Mouse (Mus musculus): Measurements from ENCODE around the gene Cenpa. TPM values are rescaled to one million over a fixed set of nuclear protein-coding genes. Genes with fewer than 3 reads are reported as not detected.
"Not testable (repeated sequence)": the region's sequence is repeated elsewhere in the genome, so short reads cannot be mapped to it uniquely, and the experiment has no call there.

Gene Cenpa
- total RNA-seq, 2 experiments from 2014 or later, result 16.7 to 17.2 TPM

DNA sequence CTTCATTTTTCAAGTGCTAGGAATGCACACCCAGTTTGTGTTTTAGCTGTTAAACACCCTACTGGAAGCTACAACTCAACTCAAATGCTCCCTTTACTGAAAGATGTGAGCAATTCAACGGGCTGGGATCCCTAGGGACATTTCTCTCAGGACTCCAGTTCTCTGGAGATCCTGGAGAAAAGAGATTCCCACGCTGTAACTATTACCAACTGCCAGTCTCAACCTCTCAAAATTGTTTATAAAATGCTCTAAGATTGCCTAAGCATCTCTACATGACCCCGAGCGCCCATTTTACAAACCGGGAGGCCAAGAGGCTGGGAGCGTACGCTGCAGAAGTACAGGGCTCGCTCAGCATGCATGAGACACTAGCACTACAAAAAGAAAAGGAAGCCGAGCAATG is 19.2 kb upstream of the Cenpa start:
- DNase-seq, result no peak

DNA sequence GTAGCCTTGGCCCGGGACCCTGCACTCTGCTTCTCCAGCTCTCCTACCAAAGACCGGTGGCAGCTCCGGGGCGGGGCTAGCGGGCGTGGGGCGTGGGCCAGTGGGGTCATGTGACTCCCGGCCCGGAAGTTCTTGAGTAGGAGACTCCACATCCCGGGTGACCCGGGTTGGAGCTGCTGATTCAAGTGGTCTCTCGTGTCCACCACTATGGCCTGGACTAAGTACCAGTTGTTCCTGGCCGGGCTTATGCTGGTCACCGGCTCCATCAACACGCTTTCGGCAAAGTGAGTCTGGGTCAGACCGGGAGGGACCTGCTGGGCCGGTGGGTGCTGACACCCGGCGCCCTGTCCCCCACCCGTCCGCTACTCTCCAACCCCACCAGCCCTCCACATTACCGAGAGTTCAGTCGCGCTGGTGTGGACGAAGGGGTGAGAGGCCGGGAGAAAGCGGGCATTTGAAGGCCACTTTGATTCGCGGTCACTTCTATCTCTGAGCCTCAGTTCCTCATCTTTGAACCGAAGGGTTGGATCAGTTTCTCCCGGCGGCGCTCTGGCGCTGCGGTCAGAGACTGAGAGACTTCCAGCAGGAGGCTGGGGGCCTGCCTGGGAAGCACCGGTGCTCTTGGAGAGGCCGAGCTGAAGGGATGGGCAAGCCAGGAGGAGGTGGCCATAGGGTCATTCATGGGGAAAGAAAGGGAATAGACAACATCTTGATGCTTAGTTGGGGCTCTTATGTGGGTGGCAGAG is 18.6 kb upstream of the Cenpa start, which contains the start of gene Slc35f6:
TSS of gene Slc35f6 (plus strand) at position 119 of the 746 bp plus-strand sequence.
- peak; percentile 94 for DNase-seq

DNA sequence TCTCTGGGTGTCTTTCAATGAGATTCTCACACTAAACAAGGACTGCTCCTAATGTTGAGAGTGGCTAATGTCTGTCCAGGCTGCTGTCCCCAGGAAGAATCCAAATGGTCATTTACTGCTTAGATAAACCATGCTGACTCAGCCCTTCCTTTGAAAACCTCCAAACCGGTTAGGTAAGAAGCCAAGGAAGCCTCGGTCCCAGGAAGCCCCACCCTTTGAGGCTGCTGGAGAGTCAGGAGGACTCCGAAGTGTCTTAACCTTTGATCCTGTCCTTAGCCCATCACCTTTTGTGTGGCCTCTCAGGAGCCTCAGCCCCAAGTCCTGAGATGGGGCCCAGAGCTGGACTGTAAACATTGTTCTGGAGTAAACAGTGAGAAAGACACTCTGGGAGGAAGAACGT is 17.0 kb upstream of the Cenpa start:
- DNase-seq, result no peak

DNA sequence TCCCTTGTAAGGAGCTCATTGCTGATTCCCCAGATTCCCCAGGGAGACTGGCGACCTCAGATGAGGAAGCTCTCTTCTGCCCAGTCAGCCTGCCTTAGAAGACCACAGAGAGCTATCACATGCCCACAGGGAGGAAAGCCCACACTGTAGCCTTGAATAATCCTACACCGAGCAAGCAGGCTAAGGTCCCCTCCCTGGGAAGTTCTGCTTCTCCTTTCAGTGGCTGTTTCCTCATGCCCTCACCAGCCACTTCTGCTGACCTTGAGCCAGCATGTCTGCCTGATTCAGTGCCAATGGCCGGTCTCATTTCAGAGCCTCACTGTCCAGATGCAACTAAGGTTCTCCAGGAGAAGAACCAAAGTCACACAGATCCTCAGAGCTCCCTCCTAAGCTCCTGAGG is 15.8 kb upstream of the Cenpa start:
- DNase-seq, result no peak

DNA sequence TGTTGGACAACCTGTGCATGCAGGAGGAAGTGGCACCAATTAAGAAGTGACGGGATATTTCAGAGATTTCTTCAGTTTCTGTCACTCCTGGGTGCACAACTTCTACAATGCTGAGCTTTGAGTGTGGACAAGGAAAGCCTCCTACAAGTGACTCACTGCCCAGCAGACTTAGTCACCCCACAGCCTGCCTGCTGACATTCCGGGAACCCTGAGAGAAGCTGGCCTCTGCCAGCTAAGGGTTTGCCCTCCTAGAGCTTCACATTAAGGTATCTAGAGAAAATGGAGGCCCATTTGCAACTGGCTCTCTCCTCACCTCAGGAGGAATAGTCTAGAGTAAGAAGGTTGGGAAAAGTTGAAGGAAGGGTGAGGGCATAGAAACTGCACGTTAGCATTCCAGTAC is 15.0 kb upstream of the Cenpa start:
- no peak for DNase-seq

DNA sequence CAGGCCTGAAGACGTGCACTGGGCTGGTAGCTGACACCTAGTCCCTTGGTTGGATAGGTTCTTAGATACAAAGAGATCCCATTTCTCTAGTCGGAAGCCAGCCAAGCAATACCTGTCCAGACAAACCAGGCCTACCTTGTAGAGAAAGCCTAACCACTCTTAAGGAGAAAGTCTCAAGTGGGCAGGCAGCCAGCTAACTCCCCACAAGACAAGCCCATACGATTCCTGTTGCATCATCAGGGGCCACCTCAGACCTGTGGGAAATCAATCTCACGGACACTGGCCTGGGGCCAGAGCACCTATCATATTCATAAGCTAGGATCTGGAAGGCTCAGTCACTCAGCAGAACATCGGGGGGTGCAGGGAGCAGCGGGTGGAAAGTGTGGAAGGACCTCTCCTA is 13.3 kb upstream of the Cenpa start:
- no peak for DNase-seq

DNA sequence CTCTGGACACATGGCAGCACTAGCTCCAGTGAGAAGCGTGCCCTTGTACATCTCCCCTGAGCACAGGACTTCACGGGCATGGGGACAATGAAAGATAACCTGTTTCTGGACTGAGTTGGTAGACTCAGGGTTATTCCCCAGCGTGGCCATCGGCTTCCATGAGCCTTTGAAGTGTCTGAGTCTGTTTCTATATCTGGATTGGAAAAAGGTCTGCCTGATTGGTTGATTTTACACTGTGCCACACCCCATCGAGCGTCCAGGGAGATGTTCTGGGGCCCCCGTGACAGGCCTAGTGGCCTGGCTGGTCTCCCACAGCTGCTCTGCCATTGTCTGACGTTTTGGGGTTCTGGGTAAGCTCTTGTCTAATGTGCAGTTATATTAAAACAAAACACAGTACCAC is 11.5 kb upstream of the Cenpa start:
- DNase-seq, result no peak

DNA sequence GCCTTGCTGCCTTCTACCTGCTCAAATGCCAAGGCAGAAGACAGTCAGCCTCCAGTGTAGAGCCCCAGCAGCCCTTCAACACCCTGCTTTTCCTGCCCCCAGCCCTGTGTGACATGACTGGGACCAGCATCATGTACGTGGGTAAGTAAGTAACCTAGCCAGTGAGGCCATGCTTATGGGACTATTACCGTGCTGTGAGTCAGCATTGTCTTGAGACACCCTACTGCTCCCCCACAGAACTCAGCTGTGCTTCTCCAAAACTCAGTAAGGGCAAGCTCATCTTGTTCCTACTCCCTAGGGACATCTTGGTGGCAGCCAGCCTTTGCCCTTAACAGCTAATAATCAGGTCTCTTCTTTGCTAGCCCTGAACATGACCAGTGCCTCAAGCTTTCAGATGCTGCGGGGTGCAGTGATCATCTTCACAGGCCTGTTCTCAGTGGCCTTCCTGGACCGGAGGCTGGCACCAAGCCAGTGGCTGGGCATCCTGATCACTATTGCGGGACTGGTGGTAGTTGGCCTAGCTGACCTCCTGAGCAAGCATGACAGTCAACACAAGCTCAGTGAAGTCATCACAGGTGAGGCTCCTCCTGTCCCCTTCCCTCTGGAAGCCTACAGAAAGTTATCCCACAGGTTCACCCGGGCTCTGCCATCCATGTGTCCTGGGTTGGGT is 10.9 kb upstream of the Cenpa start:
- DNase-seq, result no peak

DNA sequence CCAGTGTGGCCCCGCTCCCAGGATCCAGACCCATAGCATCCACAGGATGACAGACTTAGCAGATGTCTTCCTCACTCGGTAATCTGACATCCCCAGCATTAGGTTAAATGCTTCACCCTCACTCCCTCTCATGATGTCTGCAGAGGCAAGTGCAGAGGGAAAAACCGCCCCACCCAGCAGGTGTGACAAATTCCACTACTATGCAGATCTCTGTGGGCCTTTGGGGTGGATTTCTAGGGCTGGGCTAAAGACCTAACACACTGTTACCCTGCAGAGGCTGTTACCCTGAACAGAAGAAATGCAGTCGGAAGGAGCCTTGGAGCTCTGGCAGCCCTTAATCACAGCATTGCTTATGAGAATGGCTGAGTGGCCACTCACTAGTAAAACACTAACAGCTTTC is 7.5 kb upstream of the Cenpa start:
- no peak for DNase-seq

DNA sequence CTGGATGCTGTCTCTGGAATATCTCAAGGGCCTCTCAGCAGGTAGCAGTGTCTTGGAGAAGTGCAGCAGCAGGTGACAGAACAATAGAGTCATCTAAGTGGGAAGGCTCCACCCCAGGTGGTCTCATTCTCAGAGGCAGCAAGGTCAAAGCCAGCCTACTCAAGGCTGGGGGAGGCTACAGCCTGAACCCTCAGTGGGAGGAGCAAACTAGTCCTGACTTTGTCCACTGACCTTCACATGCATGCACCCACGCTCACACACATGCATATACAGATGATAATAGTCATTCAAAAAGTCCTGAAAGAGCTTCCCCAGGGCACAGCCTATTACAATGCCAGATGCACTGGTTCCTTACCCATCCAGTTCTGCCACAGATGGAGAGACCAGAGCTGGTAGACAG is 6.3 kb upstream of the Cenpa start:
- no peak for DNase-seq

DNA sequence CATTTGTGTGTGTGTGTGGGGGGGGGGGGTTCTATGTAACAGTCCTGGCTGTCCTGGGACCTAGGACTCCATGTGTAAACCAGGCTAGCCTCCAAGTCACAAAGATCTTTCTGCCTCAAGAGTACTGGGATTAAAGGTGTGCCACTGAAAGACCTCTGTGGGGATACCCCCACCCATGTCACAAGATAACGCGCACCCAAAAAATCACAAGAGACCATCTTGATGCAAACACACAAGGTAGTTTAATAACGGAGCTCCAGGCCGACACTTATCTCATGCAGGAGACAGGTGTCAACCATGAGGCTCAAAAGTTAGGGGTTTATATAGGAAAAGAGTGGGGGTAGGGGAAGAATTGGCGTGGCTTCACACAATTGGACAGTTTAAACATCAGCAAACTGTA is 5.8 kb upstream of the Cenpa start:
- no peak for DNase-seq

DNA sequence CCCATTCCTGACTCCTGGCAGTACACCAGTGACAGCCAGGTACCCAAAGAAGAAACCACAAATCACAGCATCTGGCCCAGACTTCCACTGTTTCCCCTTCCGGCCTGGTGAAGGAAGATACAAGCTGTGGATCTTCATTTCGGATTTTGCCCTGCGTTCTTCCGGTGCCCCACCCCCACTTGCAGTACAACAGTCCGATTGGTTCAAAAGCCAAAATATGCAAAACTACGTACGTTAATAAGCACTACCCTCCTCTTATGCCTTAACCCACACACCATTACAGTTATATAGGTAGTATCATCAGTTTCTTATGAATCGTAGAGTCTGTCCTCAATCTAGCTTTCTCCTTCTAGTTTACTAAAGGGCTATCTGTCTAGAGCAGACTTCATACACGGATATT is 1.2 kb upstream of the Cenpa start:
- DNase-seq, result no peak

DNA sequence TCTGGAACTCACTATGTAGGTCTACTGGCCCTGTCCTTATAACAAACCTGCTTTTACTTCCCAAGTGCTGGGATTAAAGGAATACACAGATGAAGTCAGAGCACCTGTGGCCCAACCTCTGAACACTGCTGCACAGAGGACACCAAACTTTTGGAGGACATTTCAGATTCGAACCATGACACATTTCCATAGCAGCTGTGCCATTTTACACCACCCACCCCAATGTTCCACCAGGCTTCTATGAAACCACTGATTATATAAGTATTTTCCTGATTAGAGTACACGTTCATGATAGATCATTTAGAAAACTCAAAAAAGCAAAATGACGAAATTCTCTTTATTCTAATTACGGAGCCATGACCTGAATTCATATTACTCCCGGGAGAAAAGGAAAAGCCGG is 609 bp upstream of the Cenpa start:
- no peak for DNase-seq

DNA sequence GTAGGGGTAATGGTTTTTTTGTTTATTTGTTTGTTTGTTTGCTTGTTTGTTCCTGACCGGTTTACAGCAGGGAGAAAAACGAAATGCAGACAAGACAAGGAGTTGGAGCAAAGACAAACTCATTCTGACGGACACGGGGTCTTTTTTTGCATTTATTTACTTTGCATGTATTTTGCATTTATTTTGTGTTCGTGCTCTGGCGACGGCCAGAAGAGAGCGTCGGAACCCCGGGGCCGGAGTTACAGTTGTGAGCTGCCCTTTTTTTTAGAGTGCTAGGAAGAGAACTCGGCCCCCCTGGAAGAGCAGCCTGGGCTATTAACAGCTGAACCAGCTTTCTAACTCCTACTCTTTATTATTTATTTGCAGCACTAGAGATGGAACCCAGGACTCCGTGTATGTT is 638 bp downstream of the Cenpa start:
- no peak for DNase-seq

DNA sequence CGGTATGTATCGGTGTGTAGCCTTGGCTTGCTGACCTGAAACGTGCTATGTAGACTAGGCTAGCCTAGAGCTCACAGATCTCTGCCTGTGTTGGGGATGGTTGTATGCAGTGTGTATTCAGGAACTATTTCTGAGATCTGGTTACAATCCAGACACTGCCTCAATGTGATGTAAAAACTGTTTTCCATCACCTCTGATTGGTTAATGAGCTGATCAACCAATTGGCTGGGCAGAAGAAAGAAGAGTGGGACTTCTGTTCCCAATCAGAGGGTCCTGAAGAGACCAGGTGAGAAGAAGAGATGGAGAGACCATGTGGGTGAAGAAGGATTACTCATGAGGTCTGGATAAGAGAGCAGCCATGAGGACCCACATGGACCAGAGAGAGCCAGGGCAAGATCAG is 1.1 kb downstream of the Cenpa start:
- no peak for DNase-seq

DNA sequence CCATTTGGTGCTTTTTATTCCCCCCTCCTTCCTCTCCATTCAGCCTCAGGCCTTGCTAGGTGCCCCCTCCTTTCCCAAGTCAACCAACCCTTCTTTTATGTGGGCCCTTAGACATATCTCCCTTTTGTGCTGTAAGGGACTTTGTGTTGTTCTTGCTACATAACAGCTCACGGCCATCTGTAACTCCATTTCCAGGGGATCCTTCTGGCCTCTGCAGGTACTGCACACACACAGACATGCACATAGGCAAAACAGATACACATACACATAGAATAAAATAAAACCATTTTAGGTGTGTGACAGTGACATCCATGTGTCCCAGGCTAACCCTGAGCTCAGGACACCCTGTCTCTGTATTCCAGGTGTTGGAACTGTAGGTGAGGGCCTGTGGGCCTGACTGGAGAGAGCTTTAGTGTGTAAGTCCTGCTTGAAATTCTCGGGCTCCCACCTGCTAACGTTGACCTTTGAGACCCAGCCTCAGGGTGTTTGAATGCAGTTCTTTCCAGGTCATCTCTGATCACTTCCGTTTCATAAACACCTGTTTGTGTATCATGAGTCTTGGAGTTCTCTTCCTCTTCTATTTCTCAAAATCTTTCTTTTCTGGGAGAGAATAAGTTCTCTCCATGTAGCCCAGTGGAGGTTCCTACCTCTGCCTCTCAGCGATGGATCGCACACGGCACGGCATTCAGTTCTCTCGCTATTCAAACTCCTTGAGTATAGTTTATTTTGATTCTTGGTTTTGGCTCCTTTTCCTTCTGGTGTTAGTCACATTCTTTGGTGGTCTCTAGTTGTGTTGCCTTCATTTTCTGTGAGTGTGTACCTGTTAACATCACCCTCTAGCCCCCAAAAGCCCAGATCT is 2.3 kb downstream of the Cenpa start:
- no peak for DNase-seq

DNA sequence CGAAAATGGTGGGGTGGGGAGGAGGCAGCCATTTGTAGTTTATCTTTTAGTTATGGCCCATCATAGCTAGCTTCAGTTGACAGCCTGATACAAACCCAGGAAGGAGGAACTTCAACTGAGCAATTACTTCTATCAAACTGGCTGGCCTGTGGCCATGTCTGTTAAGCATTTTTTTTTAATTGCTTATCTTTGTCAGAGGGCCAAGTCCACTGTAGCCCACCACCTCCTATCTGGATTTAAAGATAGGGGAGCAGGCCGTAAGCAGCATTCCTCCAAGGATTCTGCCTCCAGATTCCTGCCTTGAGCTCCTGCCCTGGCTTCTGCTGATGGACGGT is 2.9 kb downstream of the Cenpa start:
- no peak for DNase-seq

DNA sequence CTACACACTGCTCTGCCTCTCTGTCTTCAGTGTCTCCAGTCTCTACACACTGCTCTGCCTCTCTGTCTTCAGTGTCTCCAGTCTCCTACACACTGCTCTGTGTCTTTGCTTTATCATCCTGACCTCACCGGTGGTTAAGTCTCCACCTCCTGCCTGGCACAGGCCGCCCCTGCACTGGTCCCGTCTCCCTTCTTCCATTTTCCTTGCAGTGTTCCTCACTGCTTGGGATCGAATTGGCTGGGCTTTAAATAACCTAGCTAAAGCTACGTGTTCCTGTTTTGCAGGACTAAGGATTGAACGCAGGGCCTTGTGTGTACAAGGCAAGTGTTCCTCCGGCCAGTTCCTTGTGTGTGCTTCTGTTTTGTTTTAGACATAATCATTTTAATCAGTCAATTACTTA is 3.5 kb downstream of the Cenpa start:
- DNase-seq, result no peak

DNA sequence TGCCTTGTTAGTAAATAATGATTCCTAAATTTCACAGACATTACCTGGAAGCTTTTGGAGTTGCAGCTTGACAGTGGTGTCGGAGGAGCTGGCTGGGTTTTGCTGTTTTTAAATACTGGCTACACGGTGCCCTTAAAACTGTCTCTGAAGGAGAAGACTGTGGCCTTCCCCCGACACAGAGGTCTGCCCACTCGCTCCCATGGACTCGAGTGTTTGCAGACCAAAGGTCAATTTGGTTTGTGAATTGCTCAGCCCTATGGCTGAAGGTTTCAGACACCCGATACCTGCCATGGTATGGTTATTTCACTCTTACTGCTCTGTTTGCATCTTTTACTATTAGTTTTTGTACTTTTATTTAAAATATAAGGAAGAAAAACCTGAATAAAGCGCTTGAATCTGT is 7.4 kb downstream of the Cenpa start:
- no peak for DNase-seq

DNA sequence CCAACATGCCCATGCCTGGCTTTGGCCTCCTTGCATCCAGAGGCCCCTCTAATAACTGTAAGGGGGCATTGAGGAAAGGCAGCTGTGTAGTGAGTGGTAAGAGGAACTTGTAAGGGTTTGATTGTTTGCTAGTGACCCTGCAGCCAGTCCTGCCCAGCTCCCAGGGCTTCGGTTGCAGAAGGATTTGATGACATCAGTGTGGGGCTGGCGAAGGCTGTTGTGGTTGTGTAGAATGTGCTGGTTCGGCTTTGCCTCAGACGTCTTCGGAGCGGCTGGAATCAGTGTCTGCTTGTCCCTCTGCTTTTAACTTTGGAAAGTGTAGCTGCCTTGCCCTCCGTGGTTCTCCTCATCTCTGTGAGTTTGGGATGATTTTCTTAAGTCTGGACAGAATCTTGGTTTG is 10.2 kb downstream of the Cenpa start:
- no peak for DNase-seq

DNA sequence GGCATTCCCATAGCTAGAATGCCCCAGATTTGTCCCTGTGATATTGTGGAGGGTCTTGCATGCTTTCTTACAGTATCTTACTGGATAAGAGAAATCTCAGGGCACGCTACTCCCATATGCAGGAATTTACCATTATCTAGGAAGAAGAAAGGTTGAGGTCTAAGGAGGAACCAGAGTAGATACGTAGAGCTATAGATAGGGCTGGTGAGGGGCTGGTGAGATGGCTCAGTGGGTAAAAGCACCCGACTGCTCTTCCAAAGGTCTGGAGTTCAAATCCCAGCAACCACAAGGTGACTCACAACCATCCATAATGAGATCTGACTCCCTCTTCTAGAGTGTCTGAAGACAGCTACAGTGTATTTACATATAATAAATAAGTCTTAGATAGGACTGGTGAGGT is 11.5 kb downstream of the Cenpa start:
- not testable (repeated sequence) for DNase-seq

DNA sequence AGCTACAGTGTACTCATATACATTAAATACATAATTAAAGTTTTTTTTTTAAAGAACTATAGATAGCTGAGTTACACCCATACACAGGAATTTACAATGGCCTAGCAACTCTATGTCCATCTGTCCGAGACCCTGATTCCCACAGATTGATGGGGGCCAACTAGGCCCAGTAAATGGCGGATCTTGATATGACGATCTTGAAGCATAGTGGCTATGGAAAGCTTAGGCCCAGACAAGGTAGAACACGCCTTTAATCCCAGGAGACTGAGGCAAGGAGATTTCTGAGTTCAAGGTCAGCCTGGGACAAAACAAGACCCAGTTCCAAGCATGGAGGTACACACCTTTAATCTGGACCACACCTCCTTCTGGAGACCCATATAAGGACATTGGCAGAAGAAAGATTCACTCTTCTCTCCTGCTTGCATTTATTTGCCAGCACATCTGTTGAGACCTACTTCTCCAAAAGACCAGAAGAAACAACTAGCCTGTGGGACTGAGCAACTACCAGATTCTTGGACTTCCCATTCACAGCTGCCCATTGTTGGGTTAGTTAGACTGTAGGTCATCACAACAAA is 12.2 kb downstream of the Cenpa start:
- DNase-seq, result no peak

DNA sequence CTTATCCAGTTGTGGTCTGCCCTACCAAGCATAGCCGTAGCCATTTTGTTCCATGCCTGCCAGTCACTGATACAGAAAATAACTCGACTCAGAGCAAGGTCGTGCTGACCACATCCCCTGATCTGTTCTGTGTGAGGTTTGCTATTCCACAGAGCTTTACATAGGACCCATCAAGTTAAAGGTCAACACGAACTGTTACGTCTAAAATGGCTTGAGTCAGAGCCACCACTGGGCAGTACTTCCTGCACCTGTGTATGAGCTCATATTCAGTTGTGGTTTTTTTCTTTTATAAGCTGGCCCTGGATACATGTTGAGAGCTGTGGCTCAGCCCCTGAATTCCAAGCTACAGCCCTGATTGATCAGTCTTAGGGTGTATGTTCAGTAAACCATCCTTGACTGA is 13.0 kb downstream of the Cenpa start:
- DNase-seq, result no peak

All from gastrocnemius, postnatal 10 days (tissue).